Mouse (Mus musculus): ENCODE results near the gene Slc7a9. TPM values are rescaled to one million over a fixed set of nuclear protein-coding genes. Genes with fewer than 3 reads are reported as not detected.
A peak's percentile ranks its signal among the peaks of the same experiment; 100 is the strongest.

The Slc7a9 gene
- total RNA-seq (2017): not detected in 2 replicates

GRCm38 (mm10) chr7:35447996-35448846 lies at the start of gene Slc7a9:
TSS of gene Slc7a9 (plus strand) at chr7:35448796.
- ATAC-seq (replicated peaks in 1 of 2; ENCODE audit: insufficient read depth in 1 of 2, low FRiP score in 2 of 2, low TSS enrichment in 1 of 2, low read depth in 1 of 2, poor library complexity in 2 of 2, severe bottlenecking in 2 of 2): no peak

GRCm38 (mm10) chr7:35401169-35401568 lies 47.4 kb upstream of the Slc7a9 start:
- ATAC-seq (replicated peaks in 1 of 2; ENCODE audit: insufficient read depth in 1 of 2, low FRiP score in 2 of 2, low TSS enrichment in 1 of 2, low read depth in 1 of 2, poor library complexity in 2 of 2, severe bottlenecking in 2 of 2): no peak

GRCm38 (mm10) chr7:35415226-35415625 lies 33.4 kb upstream of the Slc7a9 start:
- ATAC-seq (replicated peaks in 1 of 2; ENCODE audit: insufficient read depth in 1 of 2, low FRiP score in 2 of 2, low TSS enrichment in 1 of 2, low read depth in 1 of 2, poor library complexity in 2 of 2, severe bottlenecking in 2 of 2): no peak

- ATAC-seq (replicated peaks in 1 of 2; ENCODE audit: insufficient read depth in 1 of 2, low FRiP score in 2 of 2, low TSS enrichment in 1 of 2, low read depth in 1 of 2, poor library complexity in 2 of 2, severe bottlenecking in 2 of 2): no peak
Observed at GRCm38 (mm10) chr7:35415801-35416653, 32.6 kb upstream of the Slc7a9 start.

GRCm38 (mm10) chr7:35416654-35416948 lies 32.0 kb upstream of the Slc7a9 start:
- ATAC-seq (replicated peaks in 1 of 2; ENCODE audit: insufficient read depth in 1 of 2, low FRiP score in 2 of 2, low TSS enrichment in 1 of 2, low read depth in 1 of 2, poor library complexity in 2 of 2, severe bottlenecking in 2 of 2): no peak

GRCm38 (mm10) chr7:35423071-35423470 lies 25.5 kb upstream of the Slc7a9 start:
- ATAC-seq (replicated peaks in 1 of 2; ENCODE audit: insufficient read depth in 1 of 2, low FRiP score in 2 of 2, low TSS enrichment in 1 of 2, low read depth in 1 of 2, poor library complexity in 2 of 2, severe bottlenecking in 2 of 2): peak in 1 of 2 experiments; percentile 29; a peak in 1 of 4 replicates

DNA sequence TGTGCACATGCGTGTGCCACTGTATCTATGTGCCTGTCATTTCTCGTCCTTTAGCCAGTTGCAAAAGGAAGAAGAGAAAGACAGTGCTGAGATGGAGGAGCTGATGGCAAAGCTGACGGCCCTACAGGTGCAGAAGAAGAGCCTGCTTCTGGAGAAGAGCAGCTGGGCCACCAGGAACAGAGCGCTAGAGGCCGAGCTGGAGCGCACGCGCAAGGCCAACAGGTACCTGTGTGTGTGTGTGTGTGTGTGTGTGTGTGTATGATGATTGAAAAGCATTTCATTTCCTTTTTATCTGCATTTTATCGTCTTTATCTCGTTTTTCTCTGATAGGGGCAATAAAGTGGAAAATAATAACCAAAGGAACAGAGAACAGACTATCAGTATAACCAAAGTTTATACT lies 20.4 kb upstream of the Slc7a9 start:
- no peak for ATAC-seq (replicated peaks in 1 of 2; ENCODE audit: insufficient read depth in 1 of 2, low FRiP score in 2 of 2, low TSS enrichment in 1 of 2, low read depth in 1 of 2, poor library complexity in 2 of 2, severe bottlenecking in 2 of 2)

- no peak for ATAC-seq (replicated peaks in 1 of 2; ENCODE audit: insufficient read depth in 1 of 2, low FRiP score in 2 of 2, low TSS enrichment in 1 of 2, low read depth in 1 of 2, poor library complexity in 2 of 2, severe bottlenecking in 2 of 2)
Observed at GRCm38 (mm10) chr7:35435266-35435665, 13.3 kb upstream of the Slc7a9 start.

GRCm38 (mm10) chr7:35447501-35447900 lies 1.1 kb upstream of the Slc7a9 start:
- ATAC-seq (replicated peaks in 1 of 2; ENCODE audit: insufficient read depth in 1 of 2, low FRiP score in 2 of 2, low TSS enrichment in 1 of 2, low read depth in 1 of 2, poor library complexity in 2 of 2, severe bottlenecking in 2 of 2): no peak

DNA sequence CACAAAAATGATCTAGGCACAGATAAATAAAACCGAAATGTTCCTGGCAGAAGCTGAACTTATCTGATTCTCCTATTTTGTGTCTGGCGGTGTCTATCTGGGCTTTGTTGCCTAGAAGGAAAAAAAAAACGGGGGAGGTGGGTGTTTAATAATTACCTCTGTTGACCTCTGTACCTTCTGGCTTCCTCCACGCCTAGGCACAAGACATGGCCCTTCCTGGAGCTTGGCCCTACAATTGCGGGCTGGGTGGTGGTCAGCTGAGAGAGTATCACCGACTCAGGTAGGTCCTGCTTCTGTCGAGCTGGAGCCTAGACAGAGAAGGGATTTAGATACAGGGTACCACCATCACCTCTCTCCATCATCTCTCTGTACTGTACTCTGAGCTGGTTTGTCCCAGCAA lies 271 bp downstream of the Slc7a9 start:
- no peak for ATAC-seq (replicated peaks in 1 of 2; ENCODE audit: insufficient read depth in 1 of 2, low FRiP score in 2 of 2, low TSS enrichment in 1 of 2, low read depth in 1 of 2, poor library complexity in 2 of 2, severe bottlenecking in 2 of 2)

- no peak for ATAC-seq (replicated peaks in 1 of 2; ENCODE audit: insufficient read depth in 1 of 2, low FRiP score in 2 of 2, low TSS enrichment in 1 of 2, low read depth in 1 of 2, poor library complexity in 2 of 2, severe bottlenecking in 2 of 2)
Observed at GRCm38 (mm10) chr7:35456091-35456814, 7.7 kb downstream of the Slc7a9 start.

DNA sequence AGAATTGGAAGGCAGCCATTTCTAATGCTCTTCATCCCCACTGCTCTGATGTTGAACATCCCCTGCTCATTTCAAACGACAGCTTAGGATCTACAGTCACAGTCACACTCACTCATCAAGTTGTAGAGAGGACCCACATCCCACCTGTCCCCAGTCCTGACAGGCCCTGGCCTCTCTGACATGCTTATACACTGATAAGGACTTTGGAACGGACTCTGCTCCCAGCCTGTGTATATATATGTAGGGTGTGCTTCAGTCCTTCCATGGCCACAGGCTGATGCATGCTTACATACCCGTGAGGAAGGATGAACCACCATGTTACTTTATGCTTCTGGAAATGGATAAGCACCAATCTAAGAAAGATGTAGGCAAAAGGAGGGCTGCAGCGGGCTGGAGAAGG lies 12.4 kb downstream of the Slc7a9 start:
- ATAC-seq (replicated peaks in 1 of 2; ENCODE audit: insufficient read depth in 1 of 2, low FRiP score in 2 of 2, low TSS enrichment in 1 of 2, low read depth in 1 of 2, poor library complexity in 2 of 2, severe bottlenecking in 2 of 2): no peak

- no peak for ATAC-seq (replicated peaks in 1 of 2; ENCODE audit: insufficient read depth in 1 of 2, low FRiP score in 2 of 2, low TSS enrichment in 1 of 2, low read depth in 1 of 2, poor library complexity in 2 of 2, severe bottlenecking in 2 of 2)
Observed at GRCm38 (mm10) chr7:35465027-35465426, 16.4 kb downstream of the Slc7a9 start.

GRCm38 (mm10) chr7:35467856-35468255 lies 19.3 kb downstream of the Slc7a9 start:
- ATAC-seq (replicated peaks in 1 of 2; ENCODE audit: insufficient read depth in 1 of 2, low FRiP score in 2 of 2, low TSS enrichment in 1 of 2, low read depth in 1 of 2, poor library complexity in 2 of 2, severe bottlenecking in 2 of 2): no peak

- no peak for ATAC-seq (replicated peaks in 1 of 2; ENCODE audit: insufficient read depth in 1 of 2, low FRiP score in 2 of 2, low TSS enrichment in 1 of 2, low read depth in 1 of 2, poor library complexity in 2 of 2, severe bottlenecking in 2 of 2)
Observed at GRCm38 (mm10) chr7:35470794-35471193, 22.2 kb downstream of the Slc7a9 start.

- no peak for ATAC-seq (replicated peaks in 1 of 2; ENCODE audit: insufficient read depth in 1 of 2, low FRiP score in 2 of 2, low TSS enrichment in 1 of 2, low read depth in 1 of 2, poor library complexity in 2 of 2, severe bottlenecking in 2 of 2)
Observed at GRCm38 (mm10) chr7:35476457-35476856, 27.9 kb downstream of the Slc7a9 start.

GRCm38 (mm10) chr7:35485126-35485525 lies 36.5 kb downstream of the Slc7a9 start:
- ATAC-seq (replicated peaks in 1 of 2; ENCODE audit: insufficient read depth in 1 of 2, low FRiP score in 2 of 2, low TSS enrichment in 1 of 2, low read depth in 1 of 2, poor library complexity in 2 of 2, severe bottlenecking in 2 of 2): no peak

- no peak for ATAC-seq (replicated peaks in 1 of 2; ENCODE audit: insufficient read depth in 1 of 2, low FRiP score in 2 of 2, low TSS enrichment in 1 of 2, low read depth in 1 of 2, poor library complexity in 2 of 2, severe bottlenecking in 2 of 2)
Observed at GRCm38 (mm10) chr7:35486553-35486952, 38.0 kb downstream of the Slc7a9 start.
